Mouse (Mus musculus): ENCODE data around the gene Gli3. TPM values are rescaled to one million over a fixed set of nuclear protein-coding genes. Genes with fewer than 3 reads are reported as not detected.

Gene Gli3
- 20.5 and 22.2 TPM in 2 replicates for polyA plus RNA-seq (2014; fragmentation: Nextera tagmentation; extraction: Ambion mirVana)

DNA sequence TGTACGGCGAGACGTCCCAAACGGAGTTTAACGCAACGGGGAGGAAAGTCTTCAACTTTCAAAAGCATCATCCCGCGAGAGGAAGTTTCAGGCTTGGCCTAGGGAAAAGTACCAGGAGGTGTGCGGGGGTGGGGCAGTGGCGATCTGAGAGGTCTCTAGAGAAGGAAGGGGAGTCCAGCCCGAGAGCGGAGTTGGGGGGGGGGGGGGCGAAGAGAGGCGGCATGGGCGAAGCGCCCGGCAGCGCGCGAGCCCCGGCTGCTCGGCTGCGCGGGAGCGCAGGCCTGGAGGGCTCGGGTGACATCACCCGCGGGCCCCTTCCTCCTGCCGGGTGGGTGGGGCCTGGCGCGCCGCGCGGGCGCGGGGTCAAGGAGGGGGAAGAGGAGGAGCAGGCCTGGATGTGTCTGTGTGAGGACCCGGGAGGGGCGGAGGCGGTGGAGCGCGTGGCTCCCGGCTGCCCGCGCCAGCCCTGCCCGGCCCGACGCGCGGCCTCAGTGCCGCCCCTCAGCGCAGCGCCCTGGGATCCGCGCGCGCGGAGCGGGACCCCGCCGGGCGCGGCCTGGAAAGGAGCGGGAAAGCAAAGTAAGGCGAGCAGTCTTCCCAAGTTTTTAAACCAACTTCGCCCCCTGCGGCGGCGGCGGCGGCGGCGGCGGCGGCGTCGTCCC, at the start of gene Gli3:
TSS of gene Gli3 (plus strand) at position 406 of the 662 bp plus-strand sequence.
- Histone ChIP-seq H3K4me3 (ENCODE audit: low read depth, low read length) (peak within 1 kb of the TSS; percentile 96), H3K9me3 (ENCODE audit: control insufficient read depth, low read length) (no peaks in the 10 kb centered on the region), H3K4me1 (ENCODE audit: control insufficient read depth, insufficient read depth, low read length) (peaks cover 17% of the 10 kb centered on the region), H3K27ac (replicated peaks; ENCODE audit: low read depth, low read length) (peak within 1 kb of the TSS; percentile 99), H3K36me3 (ENCODE audit: control insufficient read depth, insufficient read depth, low read length) (no peaks in the 10 kb centered on the region), H3K9ac (ENCODE audit: low read depth, low read length) (peak within 1 kb of the TSS; percentile 98), H3K4me2 (ENCODE audit: low read depth, low read length) (peak within 1 kb of the TSS; percentile 57), H3K27me3 (replicated peaks; ENCODE audit: control insufficient read depth, insufficient read depth, low read length) (no peaks in the 10 kb centered on the region)
- WGBS = 0% methylated on average over 12 of the region's 76 CpGs
- ATAC-seq (ENCODE audit: low read depth) (peak; percentile 94), DNase-seq (ENCODE audit: low spot score) (peak; percentile 94)

DNA sequence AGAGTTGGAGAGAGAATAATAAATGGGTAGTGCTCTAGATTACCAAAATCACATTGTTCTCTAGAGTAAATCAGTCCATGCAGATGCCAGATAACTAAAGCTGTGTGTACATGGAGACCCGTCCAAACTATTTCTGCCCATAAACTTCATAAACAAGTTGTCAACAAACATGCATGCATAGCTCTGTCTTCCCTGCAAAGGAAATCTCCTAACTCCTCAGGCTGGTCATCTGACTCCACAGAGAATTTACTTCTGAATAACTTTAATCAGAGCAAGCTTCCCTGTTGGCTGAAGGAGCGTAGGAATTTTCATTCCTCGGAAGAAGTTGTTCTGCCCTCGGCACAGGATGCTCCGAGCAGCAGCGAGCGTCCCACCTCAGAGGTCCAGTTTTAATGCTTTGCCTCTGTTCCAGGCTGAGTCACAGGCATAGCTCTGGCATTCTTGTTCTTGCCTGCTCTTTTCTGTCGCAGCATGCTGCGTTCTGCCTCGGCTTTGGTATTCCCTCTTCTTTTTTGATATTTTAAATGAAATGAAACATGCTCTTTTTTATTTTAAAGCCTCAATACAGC, 41.8 kb upstream of the Gli3 start:
- ATAC-seq (ENCODE audit: low read depth) (no peak), DNase-seq (ENCODE audit: low spot score) (peak; percentile 49)
- H3K4me2 ChIP-seq (ENCODE audit: low read depth, low read length) = peak overlapping the region; percentile 51
- H3K36me3 ChIP-seq (ENCODE audit: control insufficient read depth, insufficient read depth, low read length) = no peaks in the 10 kb centered on the region
- no peaks in the 10 kb centered on the region for H3K4me1 ChIP-seq (ENCODE audit: control insufficient read depth, insufficient read depth, low read length)
- no peaks in the 10 kb centered on the region for H3K9me3 ChIP-seq (ENCODE audit: control insufficient read depth, low read length)
- H3K9ac ChIP-seq (ENCODE audit: low read depth, low read length) = no peak overlapping the region
- H3K4me3 ChIP-seq (ENCODE audit: low read depth, low read length) = peak overlapping the region; percentile 19
- no peaks in the 10 kb centered on the region for H3K27me3 ChIP-seq (replicated peaks; ENCODE audit: control insufficient read depth, insufficient read depth, low read length)
- H3K27ac ChIP-seq (replicated peaks; ENCODE audit: low read depth, low read length) = peak overlapping the region; percentile 40
- 16% methylated on average over 10 of the region's 10 CpGs for WGBS

DNA sequence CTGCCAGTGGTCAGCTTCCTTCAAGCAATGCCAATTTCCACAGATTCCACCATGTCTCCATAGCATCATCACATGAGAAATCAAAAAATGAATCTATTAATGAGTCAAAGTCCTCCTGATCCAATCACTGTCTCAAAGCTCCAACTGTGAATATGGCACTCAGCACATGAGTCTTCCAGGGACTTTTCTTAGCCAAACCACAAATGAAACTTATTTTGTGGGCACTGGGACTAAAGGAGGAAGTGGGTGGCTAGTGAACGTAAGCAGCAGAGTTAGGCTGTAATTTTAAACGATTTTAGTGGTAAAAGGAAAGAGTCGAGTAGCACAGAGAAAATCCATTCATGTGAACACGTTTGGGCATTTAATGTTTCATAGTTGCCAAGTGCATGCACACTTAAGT, 21.0 kb upstream of the Gli3 start:
- Histone ChIP-seq H3K9ac (ENCODE audit: low read depth, low read length) (no peak overlapping the region), H3K36me3 (ENCODE audit: control insufficient read depth, insufficient read depth, low read length) (no peaks in the 10 kb centered on the region), H3K27me3 (replicated peaks; ENCODE audit: control insufficient read depth, insufficient read depth, low read length) (no peaks in the 10 kb centered on the region), H3K9me3 (ENCODE audit: control insufficient read depth, low read length) (no peaks in the 10 kb centered on the region), H3K4me1 (ENCODE audit: control insufficient read depth, insufficient read depth, low read length) (peaks cover 15% of the 10 kb centered on the region), H3K27ac (replicated peaks; ENCODE audit: low read depth, low read length) (no peak overlapping the region), H3K4me3 (ENCODE audit: low read depth, low read length) (no peak overlapping the region), H3K4me2 (ENCODE audit: low read depth, low read length) (no peak overlapping the region)
- ATAC-seq (ENCODE audit: low read depth) = no peak
- 57% methylated on average over 4 of the region's 4 CpGs for whole genome bisulfite sequencing
- DNase-seq (ENCODE audit: low spot score) = peak; percentile 19

DNA sequence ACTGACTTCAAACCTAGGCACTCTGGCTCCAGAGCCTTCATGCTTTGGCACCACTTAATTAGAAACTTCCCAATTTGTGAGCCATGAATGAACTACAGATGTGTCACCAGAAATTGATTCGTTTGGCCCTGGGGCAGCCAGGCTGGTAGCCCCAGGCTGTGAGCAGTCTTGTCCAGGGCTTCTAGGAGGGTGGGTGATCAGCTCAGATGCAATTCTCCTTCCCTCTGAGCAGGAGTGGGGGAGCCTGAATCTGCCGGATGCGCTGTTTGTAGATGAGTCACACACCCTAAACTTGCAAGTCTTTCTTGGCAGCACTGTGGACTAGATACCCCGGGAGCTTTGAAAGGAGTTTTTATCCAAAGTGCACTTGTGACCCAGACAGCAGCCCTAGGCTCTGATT, 18.7 kb upstream of the Gli3 start:
- no peaks in the 10 kb centered on the region for H3K27me3 ChIP-seq (replicated peaks; ENCODE audit: control insufficient read depth, insufficient read depth, low read length)
- H3K9me3 ChIP-seq (ENCODE audit: control insufficient read depth, low read length) = no peaks in the 10 kb centered on the region
- no peak overlapping the region for H3K4me3 ChIP-seq (ENCODE audit: low read depth, low read length)
- H3K4me1 ChIP-seq (ENCODE audit: control insufficient read depth, insufficient read depth, low read length) = peaks cover 15% of the 10 kb centered on the region
- no peak overlapping the region for H3K4me2 ChIP-seq (ENCODE audit: low read depth, low read length)
- H3K36me3 ChIP-seq (ENCODE audit: control insufficient read depth, insufficient read depth, low read length) = no peaks in the 10 kb centered on the region
- DNase-seq (ENCODE audit: low spot score) (no peak), ATAC-seq (ENCODE audit: low read depth) (no peak)
- 15% methylated on average over 4 of the region's 4 CpGs for WGBS
- H3K27ac ChIP-seq (replicated peaks; ENCODE audit: low read depth, low read length) = no peak overlapping the region
- no peak overlapping the region for H3K9ac ChIP-seq (ENCODE audit: low read depth, low read length)

DNA sequence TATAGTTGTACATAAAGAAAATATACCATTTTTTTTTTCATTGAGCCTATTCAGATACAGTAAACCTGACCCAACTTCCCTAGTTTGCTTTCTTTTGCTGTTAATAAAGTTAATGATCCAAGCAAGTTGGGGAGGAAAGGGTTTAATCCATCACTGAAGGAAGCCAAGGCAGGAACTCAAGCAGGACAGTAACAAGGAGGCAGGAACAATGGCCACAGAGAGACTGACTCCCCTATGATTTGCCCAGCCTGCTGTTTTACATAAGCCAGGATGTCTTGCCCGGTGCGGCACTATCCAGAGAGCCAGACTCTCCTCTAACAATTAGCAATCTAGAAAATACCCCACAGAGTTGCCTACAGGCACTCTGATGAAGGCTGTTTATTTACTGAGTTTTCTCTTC, 17.4 kb upstream of the Gli3 start:
- Histone ChIP-seq H3K27ac (replicated peaks; ENCODE audit: low read depth, low read length) (no peak overlapping the region), H3K9ac (ENCODE audit: low read depth, low read length) (no peak overlapping the region), H3K9me3 (ENCODE audit: control insufficient read depth, low read length) (no peaks in the 10 kb centered on the region), H3K4me2 (ENCODE audit: low read depth, low read length) (no peak overlapping the region), H3K4me1 (ENCODE audit: control insufficient read depth, insufficient read depth, low read length) (peaks cover 15% of the 10 kb centered on the region), H3K27me3 (replicated peaks; ENCODE audit: control insufficient read depth, insufficient read depth, low read length) (no peaks in the 10 kb centered on the region), H3K36me3 (ENCODE audit: control insufficient read depth, insufficient read depth, low read length) (no peaks in the 10 kb centered on the region), H3K4me3 (ENCODE audit: low read depth, low read length) (no peak overlapping the region)
- ATAC-seq (ENCODE audit: low read depth) (no peak), DNase-seq (ENCODE audit: low spot score) (no peak)
- WGBS = 42% methylated on average over 2 of the region's 2 CpGs

DNA sequence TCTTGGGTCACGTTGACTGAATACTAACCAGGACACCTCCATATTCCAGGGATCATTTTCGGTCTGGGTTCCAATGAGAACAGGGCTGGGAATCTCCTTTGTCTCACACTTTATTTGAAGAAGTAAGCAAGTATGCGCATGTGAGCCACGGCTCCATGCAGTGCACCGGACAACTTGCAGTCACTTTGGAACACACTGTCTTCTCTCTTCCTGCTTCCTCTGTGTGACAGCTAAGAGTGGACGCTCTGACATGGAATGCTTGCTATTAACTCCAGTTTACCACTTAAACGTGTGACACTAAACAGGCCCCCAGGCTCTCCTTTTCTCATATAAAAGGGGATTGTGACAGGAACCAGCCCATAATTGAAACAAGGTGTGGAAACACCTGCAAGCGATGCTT, 17.0 kb upstream of the Gli3 start:
- H3K27me3 ChIP-seq (replicated peaks; ENCODE audit: control insufficient read depth, insufficient read depth, low read length) = no peaks in the 10 kb centered on the region
- no peak overlapping the region for H3K27ac ChIP-seq (replicated peaks; ENCODE audit: low read depth, low read length)
- no peaks in the 10 kb centered on the region for H3K36me3 ChIP-seq (ENCODE audit: control insufficient read depth, insufficient read depth, low read length)
- 48% methylated on average over 8 of the region's 8 CpGs for WGBS
- H3K9me3 ChIP-seq (ENCODE audit: control insufficient read depth, low read length) = no peaks in the 10 kb centered on the region
- H3K4me2 ChIP-seq (ENCODE audit: low read depth, low read length) = no peak overlapping the region
- H3K4me1 ChIP-seq (ENCODE audit: control insufficient read depth, insufficient read depth, low read length) = peaks cover 15% of the 10 kb centered on the region
- ATAC-seq (ENCODE audit: low read depth) (no peak), DNase-seq (ENCODE audit: low spot score) (no peak)
- no peak overlapping the region for H3K4me3 ChIP-seq (ENCODE audit: low read depth, low read length)
- no peak overlapping the region for H3K9ac ChIP-seq (ENCODE audit: low read depth, low read length)

DNA sequence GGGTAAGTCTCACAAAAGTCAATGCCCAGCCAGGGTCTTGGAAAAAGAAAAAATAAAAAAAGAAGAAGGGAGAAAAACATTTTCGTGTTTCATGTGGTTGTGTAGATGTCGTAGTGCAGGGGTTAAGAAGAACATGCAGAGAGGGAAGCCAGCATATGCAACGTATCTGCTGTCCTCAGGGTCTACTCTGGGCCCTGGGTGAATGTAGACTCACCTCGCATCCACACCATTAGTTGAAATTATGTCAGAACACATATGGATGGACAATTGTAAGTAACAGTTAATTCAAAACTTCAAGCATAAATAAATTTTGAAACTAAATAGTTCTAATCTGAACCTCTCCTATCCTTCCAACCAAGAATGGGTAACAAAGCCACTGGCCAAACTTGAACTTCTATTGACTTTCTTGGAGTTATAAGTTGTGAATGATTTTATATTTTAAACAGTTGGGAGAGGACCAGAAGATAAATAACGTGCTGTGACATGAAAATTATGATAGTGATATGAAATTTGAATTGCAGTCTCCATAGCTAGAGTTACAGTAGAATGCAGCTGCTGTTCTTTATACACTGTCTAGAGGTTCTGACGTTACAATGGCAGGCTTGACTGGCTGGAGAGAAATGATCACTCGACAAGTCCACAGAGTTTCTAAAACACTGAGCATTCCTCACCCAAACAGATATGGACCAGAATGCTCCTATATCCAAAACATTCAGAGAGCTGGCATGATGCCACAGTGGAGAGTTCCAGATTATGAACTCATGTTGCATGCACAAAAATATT, 16.1 kb upstream of the Gli3 start:
- WGBS = 75% methylated on average over 7 of the region's 7 CpGs
- ATAC-seq (ENCODE audit: low read depth) = no peak
- Histone ChIP-seq H3K4me3 (ENCODE audit: low read depth, low read length) (no peak overlapping the region), H3K4me2 (ENCODE audit: low read depth, low read length) (no peak overlapping the region), H3K9ac (ENCODE audit: low read depth, low read length) (no peak overlapping the region), H3K9me3 (ENCODE audit: control insufficient read depth, low read length) (no peaks in the 10 kb centered on the region), H3K27me3 (replicated peaks; ENCODE audit: control insufficient read depth, insufficient read depth, low read length) (no peaks in the 10 kb centered on the region), H3K36me3 (ENCODE audit: control insufficient read depth, insufficient read depth, low read length) (no peaks in the 10 kb centered on the region), H3K4me1 (ENCODE audit: control insufficient read depth, insufficient read depth, low read length) (peaks cover 8% of the 10 kb centered on the region; the same call in 1 of the 2 replicates), H3K27ac (replicated peaks; ENCODE audit: low read depth, low read length) (no peak overlapping the region)
- DNase-seq (ENCODE audit: low spot score) = no peak

DNA sequence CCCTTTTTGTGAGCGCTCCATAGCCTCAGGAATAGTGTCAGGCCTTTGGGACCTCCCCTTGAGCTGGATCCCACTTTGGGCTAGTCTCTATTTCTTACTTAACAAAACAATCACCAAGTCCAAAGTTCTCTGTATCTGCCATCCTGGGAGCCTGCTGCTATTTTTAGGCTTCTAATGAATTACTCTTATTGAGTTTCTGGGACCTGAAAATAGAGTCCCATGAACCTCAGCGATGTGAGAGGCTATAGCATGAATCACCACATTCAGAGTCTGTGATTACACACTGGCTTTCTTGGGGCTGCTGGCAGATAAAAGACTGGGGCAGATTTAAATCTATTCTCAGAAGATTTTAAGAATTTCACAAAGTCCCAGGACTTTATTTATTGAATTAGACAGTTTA, 12.1 kb upstream of the Gli3 start:
- Histone ChIP-seq H3K4me3 (ENCODE audit: low read depth, low read length) (no peak overlapping the region), H3K4me2 (ENCODE audit: low read depth, low read length) (no peak overlapping the region), H3K9ac (ENCODE audit: low read depth, low read length) (no peak overlapping the region), H3K27ac (replicated peaks; ENCODE audit: low read depth, low read length) (no peak overlapping the region), H3K9me3 (ENCODE audit: control insufficient read depth, low read length) (no peaks in the 10 kb centered on the region), H3K27me3 (replicated peaks; ENCODE audit: control insufficient read depth, insufficient read depth, low read length) (no peaks in the 10 kb centered on the region), H3K4me1 (ENCODE audit: control insufficient read depth, insufficient read depth, low read length) (no peaks in the 10 kb centered on the region), H3K36me3 (ENCODE audit: control insufficient read depth, insufficient read depth, low read length) (no peaks in the 10 kb centered on the region)
- WGBS = 56% methylated on average over 2 of the region's 2 CpGs
- DNase-seq (ENCODE audit: low spot score) (no peak), ATAC-seq (ENCODE audit: low read depth) (no peak)
